23 mouse cellular contexts compared by ENCODE assay signal in the genomic region with DNA sequence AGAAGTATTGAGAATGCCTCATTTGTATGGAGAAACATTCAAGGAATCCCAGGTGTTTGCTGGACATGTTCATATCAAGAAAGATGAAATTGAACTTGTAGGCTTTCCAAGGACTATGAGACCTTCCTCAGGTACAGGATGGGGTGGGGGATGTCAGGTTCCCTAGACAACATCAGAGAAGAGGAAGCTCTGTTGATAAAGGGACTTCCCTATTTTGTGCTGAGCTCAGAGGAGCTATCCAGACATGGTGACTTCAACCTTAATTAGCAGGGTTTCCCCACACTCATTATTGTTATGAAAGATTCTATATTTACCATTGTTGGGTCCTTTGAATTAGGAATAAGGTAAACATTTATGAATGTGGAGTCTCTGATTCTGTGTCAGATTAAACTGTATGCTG.
"Had no signal": no experiment of that assay in that cellular context is flagged by ENCODE, and none has a peak within 500 bp of the region (broad histone marks: within the 10 kb centered on the region; RNA-seq: fewer than 3 reads in every experiment).

No protein-coding gene starts in this region.

- H3K4me1 ChIP-seq: heart, embryonic 10.5 days; heart, embryonic 12.5 days; hindbrain, embryonic 13.5 days; intestine, embryonic 15.5 days; limb, embryonic 13.5 days; limb, embryonic 15.5 days; liver, embryonic 12.5 days had no signal

- H3K9ac ChIP-seq: heart, embryonic 12.5 days; hindbrain, embryonic 13.5 days; intestine, embryonic 15.5 days; limb, embryonic 13.5 days; limb, embryonic 15.5 days; liver, embryonic 12.5 days; liver, embryonic 14.5 days had no signal

- ATAC-seq: hindbrain, postnatal 0 days; intestine, embryonic 15.5 days; intestine, postnatal 0 days; liver, embryonic 12.5 days had no signal

- H3K4me3 ChIP-seq: heart, embryonic 10.5 days; heart, embryonic 12.5 days; hindbrain, embryonic 13.5 days; intestine, embryonic 15.5 days; limb, embryonic 13.5 days; limb, embryonic 15.5 days; liver, embryonic 12.5 days had no signal

- H3K4me2 ChIP-seq: heart, embryonic 12.5 days; hindbrain, embryonic 13.5 days; intestine, embryonic 15.5 days; limb, embryonic 13.5 days; limb, embryonic 15.5 days; liver, embryonic 12.5 days had no signal

- H3K27ac ChIP-seq: heart, embryonic 10.5 days; hindbrain, embryonic 13.5 days; hindbrain, postnatal 0 days; intestine, embryonic 15.5 days; kidney, postnatal 0 days; limb, embryonic 13.5 days; limb, embryonic 15.5 days; liver, embryonic 12.5 days; liver, embryonic 14.5 days had no signal

- H3K36me3 ChIP-seq: heart, embryonic 10.5 days; heart, embryonic 12.5 days; hindbrain, embryonic 13.5 days; intestine, embryonic 15.5 days; limb, embryonic 13.5 days; limb, embryonic 15.5 days; liver, embryonic 12.5 days had no signal

- DNase-seq: gastrocnemius, postnatal 14 days; gastrocnemius, postnatal 36 days; heart, adult 18-20 months; heart, postnatal 10 days; heart, postnatal 4 days; kidney, adult 18-20 months; kidney, adult 8-10 months; kidney, postnatal 14 days; kidney, postnatal 36 days; layer of hippocampus, adult 9-11 months; layer of hippocampus, postnatal 36 days; left cerebral cortex, postnatal 4 days had no signal

- H3K9me3 ChIP-seq: heart, embryonic 10.5 days; heart, embryonic 12.5 days; hindbrain, embryonic 13.5 days; intestine, embryonic 15.5 days; limb, embryonic 13.5 days; limb, embryonic 15.5 days; liver, embryonic 12.5 days had no signal

- H3K27me3 ChIP-seq: heart, embryonic 12.5 days; hindbrain, embryonic 13.5 days; intestine, embryonic 15.5 days; limb, embryonic 13.5 days; limb, embryonic 15.5 days; liver, embryonic 12.5 days had no signal
